Mouse (Mus musculus): ENCODE results near the gene Ccni. TPM values are rescaled to one million over a fixed set of nuclear protein-coding genes. Genes with fewer than 3 reads are reported as not detected.

Ccni gene
- total RNA-seq, 2 experiments from 2014 or later, result 163 to 184 TPM

- ATAC-seq (replicated peaks; ENCODE audit: poor library complexity), result no peak
Observed at GRCm38 (mm10) chr5:93143360-93144091, 62.8 kb downstream of the Ccni start.

- ATAC-seq (replicated peaks; ENCODE audit: poor library complexity), result no peak
Observed at GRCm38 (mm10) chr5:93140747-93141146, 65.5 kb downstream of the Ccni start.

DNA sequence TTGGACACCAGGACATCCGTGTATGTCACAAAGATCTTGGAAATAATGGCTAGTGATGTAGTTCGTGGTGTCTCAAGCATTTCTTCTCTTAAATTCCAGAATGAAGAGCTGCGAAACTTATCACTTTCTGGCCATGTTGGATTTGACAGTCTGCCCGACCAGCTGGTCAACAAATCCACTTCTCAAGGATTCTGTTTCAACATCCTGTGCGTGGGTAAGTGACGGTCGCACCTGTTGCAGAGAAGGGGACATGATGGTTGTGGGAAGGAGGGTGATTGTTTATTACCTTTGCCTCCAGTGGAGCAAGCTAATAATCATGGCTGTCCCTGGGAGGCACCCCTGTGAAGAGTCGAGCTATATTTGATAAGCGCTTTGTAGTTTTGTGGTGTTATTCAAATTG lies 66.9 kb downstream of the Ccni start:
- no peak for ATAC-seq (replicated peaks; ENCODE audit: poor library complexity)

DNA sequence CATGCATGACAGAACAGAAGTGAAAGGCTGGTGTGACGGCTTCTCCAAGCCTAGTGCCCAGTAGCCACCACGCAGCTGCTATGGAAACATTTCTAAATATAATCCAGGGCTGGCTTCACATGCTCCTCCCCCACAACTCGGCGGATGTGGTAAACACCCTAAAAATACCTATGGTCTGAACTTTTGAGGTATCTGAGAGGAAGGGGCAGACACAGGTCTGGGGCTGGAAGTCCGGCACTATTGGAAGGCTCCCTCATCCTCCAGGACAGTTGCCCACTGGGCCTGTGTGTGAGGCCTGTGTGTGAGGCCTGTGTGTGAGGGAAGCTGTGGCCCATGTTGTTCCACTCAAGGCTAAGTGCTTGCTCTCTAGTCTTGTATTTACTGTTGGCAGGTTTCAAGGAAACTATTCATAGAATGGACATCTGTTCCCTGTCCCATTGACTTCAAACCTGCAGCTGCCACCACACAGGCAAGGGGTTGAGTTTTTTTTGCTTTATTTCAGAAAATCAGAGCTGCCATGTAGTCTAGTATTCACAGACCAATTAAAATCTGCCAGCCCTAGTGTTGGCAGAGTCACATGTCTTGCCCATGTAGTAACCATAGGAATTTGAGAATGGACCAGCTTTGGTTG lies 69.2 kb downstream of the Ccni start:
- peak; percentile 59 for ATAC-seq (replicated peaks; ENCODE audit: poor library complexity)

DNA sequence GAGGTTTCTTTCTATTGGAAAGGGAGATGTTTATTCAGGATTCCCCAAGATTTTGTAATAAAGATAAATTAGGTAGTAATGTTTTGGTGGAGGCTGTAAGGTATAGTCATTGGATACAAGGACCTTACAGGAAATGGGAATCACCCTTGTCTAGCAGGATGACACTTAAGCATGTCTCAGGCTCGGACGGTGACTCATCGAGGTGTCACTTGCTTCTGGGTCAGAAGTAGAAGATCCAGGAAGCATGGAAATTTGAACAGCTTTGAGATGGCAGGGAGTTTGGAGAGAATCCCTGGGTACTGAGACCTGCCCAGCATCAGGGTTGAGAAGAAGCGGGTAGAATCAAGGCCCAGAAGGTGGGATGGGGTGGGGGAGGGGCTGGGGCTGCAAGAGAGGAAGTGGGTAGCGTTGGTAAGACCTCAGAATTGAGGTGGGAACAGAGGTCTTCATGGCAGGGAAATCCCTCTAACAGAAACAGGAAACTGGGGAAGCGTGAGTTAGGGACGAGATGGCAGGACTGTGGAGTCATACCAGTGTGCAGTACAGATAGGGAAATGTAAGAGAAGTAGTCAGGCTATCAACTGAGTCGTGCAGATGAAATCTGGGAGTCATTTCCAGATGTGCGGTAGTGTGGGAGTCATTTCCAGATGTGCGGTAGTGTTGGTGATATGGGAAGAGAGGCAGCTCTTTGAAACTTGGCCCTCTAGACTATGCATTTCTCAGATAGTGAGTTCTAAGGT lies 70.8 kb downstream of the Ccni start:
- peak; percentile 75 for ATAC-seq (replicated peaks; ENCODE audit: poor library complexity)

GRCm38 (mm10) chr5:93133445-93134244 lies 72.7 kb downstream of the Ccni start:
- ATAC-seq (replicated peaks; ENCODE audit: poor library complexity), result no peak

Other genes starting within 250 kb of the Ccni start
- gene Sowahb, start 161.5 kb downstream of the Ccni start, total RNA-seq (2015), result not detected in 2 replicates
- not detected in 2 replicates for gene Sowahb, start 161.5 kb downstream of the Ccni start, total RNA-seq (2017)
- 63.7 and 70.3 TPM in 2 replicates for gene Sept11, start 113.1 kb downstream of the Ccni start, total RNA-seq (2015)
- gene Sept11, start 113.1 kb downstream of the Ccni start, total RNA-seq (2017), result 63.4 and 69.0 TPM in 2 replicates
- 0.77 and 0.90 TPM in 2 replicates for gene 2010109A12Rik, start within 50 bp of the Ccni start, total RNA-seq (2015)
- 3.0 and 4.3 TPM in 2 replicates for gene 2010109A12Rik, start within 50 bp of the Ccni start, total RNA-seq (2017)
- 31.9 and 37.7 TPM in 2 replicates for gene Ccng2, start 60.8 kb upstream of the Ccni start, total RNA-seq (2015)
- 35.2 and 38.1 TPM in 2 replicates for gene Ccng2, start 60.8 kb upstream of the Ccni start, total RNA-seq (2017)